Mouse (Mus musculus): ENCODE results near the gene Adgrf3.

Gene Adgrf3

DNA sequence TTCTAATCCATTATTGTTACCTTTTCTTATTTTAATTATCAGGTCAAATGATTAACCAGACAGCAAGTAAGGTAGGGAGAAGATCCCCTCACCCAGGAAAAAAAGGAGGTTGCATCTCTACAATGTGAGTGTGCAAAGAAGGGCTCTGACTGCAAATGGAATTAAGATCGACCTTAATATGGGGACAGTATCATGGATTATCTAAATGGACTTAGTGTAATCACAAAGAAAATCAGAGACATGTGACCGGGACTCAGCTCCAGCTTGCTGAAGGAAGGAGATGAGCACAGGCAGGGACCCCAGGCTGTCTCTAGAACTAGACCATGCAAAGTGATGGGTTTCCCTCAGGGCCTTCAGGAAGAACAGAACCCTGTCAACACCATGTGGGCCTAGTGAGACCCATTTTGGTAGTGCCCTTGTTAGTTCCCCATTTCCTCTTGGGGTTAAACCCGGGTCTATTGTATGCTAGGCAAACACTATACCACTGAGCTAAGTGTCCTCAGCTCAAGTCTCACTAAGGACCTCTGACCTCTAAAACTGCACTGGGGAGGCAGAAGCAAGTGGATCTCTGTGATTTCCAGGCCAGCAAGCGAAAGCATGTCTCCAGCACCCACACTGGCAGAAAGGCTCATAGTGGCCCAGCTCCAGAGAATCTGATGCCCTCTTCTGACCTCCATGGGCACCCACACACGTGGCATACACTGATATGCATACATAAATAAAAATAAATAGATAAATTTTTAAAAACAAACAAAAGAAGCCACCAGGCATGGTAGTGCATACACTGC, 57.2 kb downstream of the Adgrf3 start:
- no peak for DNase-seq

DNA sequence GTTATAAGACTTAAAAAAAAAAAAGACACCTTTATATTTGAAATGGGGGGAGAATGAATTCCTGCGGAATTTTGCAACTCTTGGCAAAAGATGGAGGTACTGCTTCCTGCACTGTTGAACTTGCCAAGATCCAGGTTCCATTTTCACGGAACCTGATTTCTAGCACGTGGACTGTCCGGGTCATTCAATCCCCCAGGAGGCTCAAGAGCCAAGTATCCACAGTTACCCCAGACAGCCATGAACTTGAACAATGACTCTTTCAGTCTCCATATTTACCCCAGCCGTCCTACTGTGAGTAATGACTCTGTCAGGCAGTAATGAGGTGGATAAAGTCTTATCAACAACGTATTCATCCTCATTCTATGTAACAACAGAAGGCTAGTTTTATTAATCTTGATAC, 59.0 kb downstream of the Adgrf3 start:
- DNase-seq: no peak
